Mouse (Mus musculus) liver, embryonic 16.5 days (tissue): ENCODE measurements around the gene Csmd2. TPM values are rescaled to one million over a fixed set of nuclear protein-coding genes. Genes with fewer than 3 reads are reported as not detected.

ENCODE experiments used
- ATAC-seq: fragments of 200-750 bp; cut with Nextera tagmentation; 2 replicates; pipeline ENCODE4 v1.8.0; 2017; ENCODE audit warnings: low read depth, mild to moderate bottlenecking, moderate number of reproducible peaks, moderate library complexity
- H3K27ac ChIP-seq: fragments of 300-500 bp; sonication (generic); 2 replicates; pipeline ENCODE4 v1.5.1; 2014; ENCODE audit warnings: mild to moderate bottlenecking, low read length
- H3K27me3 ChIP-seq: fragments of 300-500 bp; sonication (generic); 2 replicates; pipeline ENCODE4 v1.6.1; 2014; ENCODE audit warnings: low read depth, low read length, mixed read lengths; ENCODE audit not compliant: control insufficient read depth, insufficient read depth
- H3K36me3 ChIP-seq: fragments of 300-500 bp; sonication (generic); 2 replicates; pipeline ENCODE4 v1.6.1; 2014; ENCODE audit warnings: mild to moderate bottlenecking; ENCODE audit not compliant: control insufficient read depth, insufficient read depth
- H3K4me1 ChIP-seq: fragments of 300-500 bp; sonication (generic); 2 replicates; pipeline ENCODE4 v1.6.1; 2014; ENCODE audit warnings: low read depth, low read length, mixed read lengths; ENCODE audit not compliant: control insufficient read depth
- H3K4me2 ChIP-seq: fragments of 300-500 bp; sonication (generic); 2 replicates; pipeline ENCODE4 v1.6.1; 2014; ENCODE audit warnings: low read depth, low read length, mixed read lengths
- H3K4me3 ChIP-seq: fragments of 300-500 bp; sonication (generic); 2 replicates; pipeline ENCODE4 v1.5.1; 2014; ENCODE audit warnings: low read depth, mild to moderate bottlenecking, low read length
- H3K9ac ChIP-seq: fragments of 300-500 bp; sonication (generic); 2 replicates; pipeline ENCODE4 v1.6.1; 2014; ENCODE audit warnings: low read depth, low read length
- H3K9me3 ChIP-seq: fragments of 300-500 bp; sonication (generic); replicated peaks from 2 replicates; pipeline ENCODE4 v1.6.1; 2016; ENCODE audit warnings: low read length; ENCODE audit not compliant: control insufficient read depth
- WGBS: fragments of 180-500 bp; shearing (Covaris S2); extraction: QIAGEN DNeasy Blood & Tissue Kit; methylation state at CpG from one replicate; pipeline ENCODE4 v1.1.7; 2014; ENCODE audit not compliant: insufficient replicate concordance; 5-methylcytosine and 5-hydroxymethylcytosine counted together
- polyA plus RNA-seq: library from polyadenylated mRNA; unstranded; fragments of >200 nt; fragmentation: Nextera tagmentation; extraction: Ambion mirVana; gene quantifications from 2 replicates; pipeline ENCODE4 v1.2.1, GENCODE M21; 2015

The Csmd2 gene
- polyA plus RNA-seq, 1 experiment from 2014 or later = not detected

- Histone ChIP-seq H3K9ac (no peak overlapping the region), H3K27me3 (no peaks in the 10 kb centered on the region), H3K4me1 (no peaks in the 10 kb centered on the region), H3K4me2 (no peak overlapping the region), H3K4me3 (no peak overlapping the region), H3K36me3 (no peaks in the 10 kb centered on the region), H3K27ac (no peak overlapping the region), H3K9me3 (no peaks in the 10 kb centered on the region)
- 73% methylated on average over 8 of the region's 8 CpGs for WGBS
- no peak for ATAC-seq
Observed at GRCm38 (mm10) chr4:128429591-128429990, 441.9 kb downstream of the Csmd2 start.

- no peaks in the 10 kb centered on the region for H3K9me3 ChIP-seq
- H3K36me3 ChIP-seq = no peaks in the 10 kb centered on the region
- H3K9ac ChIP-seq = no peak overlapping the region
- H3K4me1 ChIP-seq = no peaks in the 10 kb centered on the region
- no peak overlapping the region for H3K4me3 ChIP-seq
- no peak overlapping the region for H3K4me2 ChIP-seq
- no peaks in the 10 kb centered on the region for H3K27me3 ChIP-seq
- no peak for ATAC-seq
- 69% methylated on average over 6 of the region's 6 CpGs for WGBS
- H3K27ac ChIP-seq = no peak overlapping the region
Observed at GRCm38 (mm10) chr4:128440550-128440949, 452.9 kb downstream of the Csmd2 start.

GRCm38 (mm10) chr4:128441228-128441627 is 453.6 kb downstream of the Csmd2 start:
- Histone ChIP-seq H3K9ac (no peak overlapping the region), H3K36me3 (no peaks in the 10 kb centered on the region), H3K4me2 (no peak overlapping the region), H3K4me1 (no peaks in the 10 kb centered on the region), H3K4me3 (no peak overlapping the region), H3K27me3 (no peaks in the 10 kb centered on the region), H3K9me3 (no peaks in the 10 kb centered on the region), H3K27ac (no peak overlapping the region)
- ATAC-seq = no peak
- 55% methylated on average over 2 of the region's 2 CpGs for WGBS

GRCm38 (mm10) chr4:128442791-128443190 is 455.1 kb downstream of the Csmd2 start:
- H3K27ac ChIP-seq = no peak overlapping the region

GRCm38 (mm10) chr4:128445514-128446260 is 458.0 kb downstream of the Csmd2 start:
- Histone ChIP-seq H3K4me2 (no peak overlapping the region), H3K27ac (no peak overlapping the region), H3K36me3 (no peaks in the 10 kb centered on the region), H3K27me3 (no peaks in the 10 kb centered on the region), H3K9ac (no peak overlapping the region), H3K4me1 (no peaks in the 10 kb centered on the region), H3K4me3 (no peak overlapping the region), H3K9me3 (no peaks in the 10 kb centered on the region)
- no peak for ATAC-seq
- 53% methylated on average over 15 of the region's 15 CpGs for WGBS

More at GRCm38 (mm10) chr4:128442791-128443190, 455.1 kb downstream of the Csmd2 start:
- H3K9me3 ChIP-seq = no peaks in the 10 kb centered on the region
- WGBS = 66% methylated on average over 8 of the region's 8 CpGs
- H3K27me3 ChIP-seq = no peaks in the 10 kb centered on the region
- no peak for ATAC-seq
- H3K4me3 ChIP-seq = no peak overlapping the region
- H3K4me1 ChIP-seq = no peaks in the 10 kb centered on the region
- no peak overlapping the region for H3K9ac ChIP-seq
- no peak overlapping the region for H3K4me2 ChIP-seq
- H3K36me3 ChIP-seq = no peaks in the 10 kb centered on the region

GRCm38 (mm10) chr4:128448831-128449431 is 461.3 kb downstream of the Csmd2 start:
- 66% methylated on average over 12 of the region's 12 CpGs for WGBS
- Histone ChIP-seq H3K4me1 (no peaks in the 10 kb centered on the region), H3K4me3 (no peak overlapping the region), H3K4me2 (no peak overlapping the region), H3K36me3 (no peaks in the 10 kb centered on the region), H3K27me3 (no peaks in the 10 kb centered on the region), H3K27ac (no peak overlapping the region), H3K9ac (no peak overlapping the region), H3K9me3 (no peaks in the 10 kb centered on the region)
- ATAC-seq = no peak

GRCm38 (mm10) chr4:128450137-128450536 is 462.5 kb downstream of the Csmd2 start:
- Histone ChIP-seq H3K9ac (no peak overlapping the region), H3K4me2 (no peak overlapping the region), H3K4me1 (no peaks in the 10 kb centered on the region), H3K4me3 (no peak overlapping the region), H3K27ac (no peak overlapping the region), H3K9me3 (no peaks in the 10 kb centered on the region), H3K36me3 (no peaks in the 10 kb centered on the region), H3K27me3 (no peaks in the 10 kb centered on the region)
- 76% methylated on average over 8 of the region's 8 CpGs for WGBS
- ATAC-seq = no peak

- H3K27me3 ChIP-seq = no peaks in the 10 kb centered on the region
- no peak overlapping the region for H3K4me2 ChIP-seq
- no peaks in the 10 kb centered on the region for H3K36me3 ChIP-seq
- no peak overlapping the region for H3K9ac ChIP-seq
- H3K9me3 ChIP-seq = no peaks in the 10 kb centered on the region
- 33% methylated on average over 8 of the region's 8 CpGs for WGBS
- H3K27ac ChIP-seq = no peak overlapping the region
- H3K4me1 ChIP-seq = no peaks in the 10 kb centered on the region
- ATAC-seq = no peak
- no peak overlapping the region for H3K4me3 ChIP-seq
Observed at GRCm38 (mm10) chr4:128450974-128451373, 463.3 kb downstream of the Csmd2 start.

- no peak overlapping the region for H3K4me2 ChIP-seq
- WGBS = 56% methylated on average over 3 of the region's 3 CpGs
- H3K27me3 ChIP-seq = no peaks in the 10 kb centered on the region
- ATAC-seq = no peak
- no peaks in the 10 kb centered on the region for H3K9me3 ChIP-seq
- H3K36me3 ChIP-seq = no peaks in the 10 kb centered on the region
- no peak overlapping the region for H3K9ac ChIP-seq
- H3K4me3 ChIP-seq = no peak overlapping the region
- no peak overlapping the region for H3K27ac ChIP-seq
- H3K4me1 ChIP-seq = no peaks in the 10 kb centered on the region
Observed at GRCm38 (mm10) chr4:128451383-128451794, 463.7 kb downstream of the Csmd2 start.
